Comparison of ENCODE assay signal across 17 mouse cellular contexts in the genomic region with DNA sequence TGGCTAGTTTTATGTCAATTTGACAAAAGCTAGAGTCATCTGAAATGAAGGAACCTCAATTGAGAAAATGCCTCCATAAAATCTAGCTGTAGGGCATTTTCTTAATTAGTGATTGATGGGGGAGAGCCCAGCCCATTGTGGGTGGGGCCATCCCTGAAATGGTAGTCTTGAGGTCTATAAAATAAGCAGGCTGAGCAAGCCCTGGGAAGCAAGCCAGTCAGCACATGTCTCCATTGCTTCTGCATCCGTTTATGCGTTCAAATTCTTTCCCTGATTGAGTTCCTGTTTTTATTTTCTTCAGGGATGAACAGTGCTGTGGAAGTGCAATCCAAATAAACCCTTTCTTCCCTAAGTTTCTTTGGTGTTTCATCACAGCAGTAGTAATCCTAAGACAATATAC.
"Had no signal": no experiment of that assay in that cellular context is flagged by ENCODE, and none has a peak within 500 bp of the region (broad histone marks: within the 10 kb centered on the region; RNA-seq: fewer than 3 reads in every experiment).

No protein-coding gene starts in this region.

- H3K27ac ChIP-seq: lung, embryonic 15.5 days; macrophage; midbrain, embryonic 13.5 days; midbrain, embryonic 15.5 days; neural tube, embryonic 12.5 days; stomach, embryonic 15.5 days; stomach, postnatal 0 days had no signal

- H3K27me3 ChIP-seq: lung, embryonic 15.5 days; midbrain, embryonic 13.5 days; midbrain, embryonic 15.5 days; neural tube, embryonic 12.5 days; stomach, embryonic 15.5 days had no signal

- H3K36me3 ChIP-seq: lung, embryonic 15.5 days; midbrain, embryonic 13.5 days; midbrain, embryonic 15.5 days; neural tube, embryonic 12.5 days; stomach, embryonic 15.5 days had no signal

- H3K4me1 ChIP-seq: lung, embryonic 15.5 days; megakaryocyte, embryonic 14.5 days; stomach, embryonic 15.5 days had no signal

- H3K9me3 ChIP-seq: lung, embryonic 15.5 days; megakaryocyte, embryonic 14.5 days; midbrain, embryonic 13.5 days; midbrain, embryonic 15.5 days; neural tube, embryonic 12.5 days; stomach, embryonic 15.5 days had no signal

- H3K4me3 ChIP-seq: lung, embryonic 15.5 days; megakaryocyte, embryonic 14.5 days; midbrain, embryonic 13.5 days; midbrain, embryonic 15.5 days; neural tube, embryonic 12.5 days; stomach, embryonic 15.5 days had no signal

- ATAC-seq: lung, postnatal 0 days; midbrain, embryonic 13.5 days; midbrain, embryonic 15.5 days had no signal

- H3K4me2 ChIP-seq: lung, embryonic 15.5 days; midbrain, embryonic 11.5 days; midbrain, embryonic 13.5 days; midbrain, embryonic 15.5 days; neural tube, embryonic 12.5 days; stomach, embryonic 15.5 days had no signal

- H3K9ac ChIP-seq: lung, embryonic 15.5 days; midbrain, embryonic 13.5 days; midbrain, embryonic 15.5 days; neural tube, embryonic 12.5 days; stomach, embryonic 15.5 days had no signal

- DNase-seq: lung, adult 2 months; lung, postnatal 14 days; lung, postnatal 36 days; right cerebral cortex, postnatal 14 days; thymus, adult 18-20 months; thymus, postnatal 14 days; thymus, postnatal 36 days had no signal
